Mouse (Mus musculus) cerebral cortex, adult 2 months (tissue): Measurements from ENCODE around the gene Nfia.

Experiments
- WGBS: fragments of 180-500 bp; shearing (Covaris S2); methylation state at CpG from one replicate; pipeline ENCODE4 v1.1.7; 2018; 5-methylcytosine and 5-hydroxymethylcytosine counted together

Gene Nfia

DNA sequence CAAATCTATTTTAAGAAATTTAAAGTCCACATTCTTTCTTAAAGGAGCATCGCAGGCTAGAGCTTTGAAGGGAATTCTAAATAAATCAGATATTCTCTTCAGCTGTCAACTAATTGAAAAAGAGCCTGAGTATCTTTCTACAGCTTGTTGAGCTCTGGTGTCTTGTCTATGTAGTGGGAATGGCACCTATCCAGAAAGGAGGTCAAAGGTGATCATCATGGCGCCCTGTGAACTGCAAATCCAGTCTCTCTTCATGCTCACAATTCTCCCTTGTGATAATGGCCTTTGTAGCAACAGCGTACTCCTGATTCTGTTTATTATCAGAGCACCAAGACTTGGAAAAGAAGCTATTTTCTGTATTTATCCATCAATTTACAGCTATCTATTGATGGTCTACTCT, 6.4 kb upstream of the Nfia start:
- WGBS: 96% methylated on average over 3 of the region's 3 CpGs

DNA sequence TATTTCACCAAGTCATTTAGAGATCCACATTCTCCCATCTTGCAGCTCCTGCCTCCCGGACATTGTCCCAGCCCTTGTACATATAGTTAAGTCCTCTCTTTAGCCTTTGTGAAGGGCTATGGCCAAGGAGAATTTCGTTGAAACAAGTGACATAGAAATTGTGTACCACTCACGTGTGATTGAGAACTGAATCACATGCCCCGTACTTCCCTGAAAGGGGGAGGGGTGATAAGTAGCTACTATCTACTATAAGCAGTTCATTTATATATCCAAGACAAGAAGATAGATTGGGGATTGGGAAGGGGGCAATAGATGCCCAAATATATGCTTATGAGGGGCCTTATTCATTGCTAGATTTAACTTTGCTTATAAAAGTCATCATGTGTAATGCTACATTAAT, 5.5 kb upstream of the Nfia start:
- WGBS: 78% methylated on average over 4 of the region's 4 CpGs

DNA sequence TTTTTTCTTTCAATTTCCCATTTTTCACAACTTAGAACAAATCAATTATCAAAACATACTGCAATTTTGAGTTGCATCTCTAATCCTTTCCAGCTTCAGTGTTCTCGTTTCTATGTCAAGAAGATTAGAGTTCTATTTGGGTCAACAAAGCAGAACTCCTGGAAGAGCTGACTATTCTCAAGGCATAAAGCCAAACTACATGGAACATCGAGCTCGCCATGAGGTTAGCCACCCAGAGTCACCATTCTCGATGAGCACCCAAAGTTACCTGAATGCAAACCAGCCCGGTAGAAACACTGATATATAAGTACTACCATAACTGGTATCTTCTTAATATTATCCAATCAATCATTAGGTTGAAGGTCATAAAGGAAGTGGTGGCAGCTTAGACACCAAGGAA, 5.0 kb upstream of the Nfia start:
- WGBS: 90% methylated on average over 5 of the region's 5 CpGs

DNA sequence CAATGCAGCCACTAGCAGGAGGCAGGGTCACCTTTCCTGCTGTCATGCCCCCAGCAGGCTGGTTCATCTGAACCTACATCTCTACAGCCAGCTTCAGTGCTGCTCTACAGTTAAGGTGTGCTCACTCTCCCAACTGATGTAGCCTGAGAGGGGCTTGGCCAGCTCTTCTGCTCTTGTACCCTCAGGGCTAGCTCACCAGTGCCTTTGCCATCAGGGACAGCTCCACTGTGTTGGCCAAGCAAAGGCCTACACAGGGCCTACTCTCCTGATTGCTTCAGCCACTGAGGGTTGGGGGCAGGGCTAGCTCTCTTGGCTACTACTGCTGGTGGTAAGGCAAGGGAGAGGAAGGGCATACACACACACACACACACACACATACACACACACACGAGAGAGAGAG, 2.7 kb upstream of the Nfia start:
- WGBS: 33% methylated on average over 1 of the region's 1 CpGs

DNA sequence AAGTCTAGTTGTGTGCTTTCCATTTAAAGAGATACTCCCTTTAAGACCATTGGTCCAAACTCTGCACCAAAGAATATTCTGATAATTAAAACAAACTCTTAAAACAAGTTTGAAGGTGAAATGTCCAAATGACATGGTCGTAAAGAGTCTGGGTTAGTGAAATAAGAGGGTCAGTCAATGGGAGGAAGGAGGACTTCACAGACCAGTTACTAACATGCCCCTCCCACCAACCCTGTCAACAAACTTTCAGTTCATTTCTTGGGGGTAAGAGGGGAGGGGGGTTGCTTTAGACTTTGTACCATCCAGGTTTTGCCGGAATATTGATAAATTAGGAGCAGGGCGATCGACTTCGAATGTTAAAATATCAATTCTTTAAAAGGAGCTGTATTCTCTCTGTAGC, 1.1 kb upstream of the Nfia start:
- 25% methylated on average over 5 of the region's 5 CpGs for WGBS

DNA sequence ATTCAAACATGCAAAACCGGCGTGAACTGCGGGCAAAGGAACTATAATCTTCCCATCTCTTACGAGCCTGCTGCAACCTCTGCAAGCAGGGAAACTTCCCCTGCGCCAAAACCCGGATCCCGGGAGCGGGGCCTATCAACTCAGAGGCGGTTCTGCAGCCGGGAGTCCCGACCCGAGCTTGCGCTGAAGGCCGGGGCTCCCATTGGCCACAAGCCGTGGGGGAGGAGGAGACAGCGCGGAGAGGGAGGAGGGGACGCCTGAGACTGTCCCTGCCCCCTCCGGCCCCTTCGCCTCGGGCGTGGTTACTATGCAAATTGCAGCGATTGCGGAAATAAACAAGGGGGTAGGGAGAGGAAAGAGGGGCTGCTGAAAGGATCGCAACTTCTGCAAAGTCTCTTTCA, 450 bp upstream of the Nfia start:
- 0% methylated on average over 25 of the region's 25 CpGs for WGBS

DNA sequence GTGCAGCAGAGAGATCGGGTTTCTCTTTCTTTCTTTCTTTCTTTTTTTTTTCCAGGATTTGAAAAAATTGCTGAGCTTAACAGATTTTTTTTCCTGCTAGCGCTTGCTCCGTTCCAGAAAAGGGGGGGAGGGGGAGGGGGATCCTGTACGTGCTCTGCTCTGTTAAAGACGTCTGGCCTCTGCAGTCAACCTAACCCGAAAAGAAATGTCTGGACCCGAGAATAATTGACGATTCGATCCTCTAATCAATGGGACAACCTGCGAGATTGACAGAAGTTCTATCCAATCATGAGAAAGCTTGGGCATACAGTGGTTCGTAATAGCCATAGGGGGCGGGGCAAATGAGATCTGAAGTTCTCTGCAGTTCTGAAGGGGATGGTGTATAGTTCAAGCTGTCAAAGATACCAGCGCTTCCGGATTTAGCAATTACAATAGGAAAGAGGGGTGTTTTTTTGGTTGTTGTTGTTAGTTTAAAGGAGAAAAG, 618 bp downstream of the Nfia start:
- WGBS: under 1% methylated on average over 14 of the region's 14 CpGs

DNA sequence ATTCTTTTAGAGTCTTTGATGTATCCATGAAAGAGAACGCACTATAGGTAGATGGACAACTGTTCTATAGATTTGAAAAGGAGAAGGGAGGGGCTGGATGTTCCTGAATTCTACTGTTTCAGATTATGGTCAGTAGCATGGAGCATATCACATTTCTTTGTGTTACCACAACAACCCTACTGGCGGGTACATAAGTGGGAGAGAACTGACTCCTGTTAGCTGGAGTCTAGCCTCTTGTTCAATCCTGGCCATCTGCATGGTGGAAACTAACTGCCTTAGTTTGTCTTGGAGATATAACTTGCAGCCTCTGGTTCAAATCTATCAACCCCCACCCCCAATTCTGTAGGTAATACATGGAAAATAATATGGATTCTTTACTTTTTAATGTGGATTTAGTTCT, 1.3 kb downstream of the Nfia start:
- 69% methylated on average over 2 of the region's 2 CpGs for WGBS

DNA sequence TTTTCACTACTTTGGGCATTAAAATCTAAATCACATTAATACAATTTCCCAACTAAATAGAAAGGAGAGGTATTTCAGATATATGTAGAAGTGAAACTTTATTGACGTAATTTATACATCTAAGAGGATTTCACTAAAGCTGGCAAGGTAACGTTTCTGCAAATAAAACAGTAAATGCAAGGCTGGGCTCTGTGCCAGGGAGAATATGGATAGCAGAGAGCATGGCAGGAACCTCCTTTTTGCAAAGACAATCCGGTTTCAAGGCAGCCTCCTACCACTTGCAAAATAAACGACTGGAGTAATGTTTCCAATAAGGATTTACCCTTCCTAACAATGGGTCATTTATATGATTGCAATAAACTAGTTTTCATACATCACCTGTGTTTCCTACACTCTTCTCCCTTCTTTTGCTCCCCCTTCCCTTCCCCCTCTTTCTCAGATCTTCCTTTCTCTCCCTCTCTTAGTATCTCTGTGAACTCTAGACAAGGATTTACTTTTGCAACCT, 2.0 kb downstream of the Nfia start:
- WGBS: 24% methylated on average over 4 of the region's 4 CpGs

DNA sequence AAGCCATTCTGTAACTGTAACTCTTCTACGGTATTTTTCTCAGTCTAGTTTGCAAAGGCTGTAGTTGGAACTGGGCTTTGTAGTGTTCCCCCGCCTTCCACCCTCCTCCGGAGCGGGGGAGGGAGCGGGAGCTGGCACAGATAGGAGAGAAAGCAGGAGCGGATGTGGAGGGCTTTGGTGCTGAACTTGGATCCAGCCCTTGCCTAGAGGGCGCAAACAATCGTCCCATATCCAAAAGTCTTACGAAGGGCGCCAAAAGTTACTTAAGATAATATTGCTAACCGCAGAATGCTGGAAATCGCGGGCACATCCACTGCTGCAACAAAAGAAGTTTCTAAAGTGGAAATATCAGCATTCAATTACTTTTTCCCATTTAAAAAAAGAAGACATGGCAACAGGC, 2.5 kb downstream of the Nfia start:
- under 1% methylated on average over 13 of the region's 13 CpGs for WGBS

DNA sequence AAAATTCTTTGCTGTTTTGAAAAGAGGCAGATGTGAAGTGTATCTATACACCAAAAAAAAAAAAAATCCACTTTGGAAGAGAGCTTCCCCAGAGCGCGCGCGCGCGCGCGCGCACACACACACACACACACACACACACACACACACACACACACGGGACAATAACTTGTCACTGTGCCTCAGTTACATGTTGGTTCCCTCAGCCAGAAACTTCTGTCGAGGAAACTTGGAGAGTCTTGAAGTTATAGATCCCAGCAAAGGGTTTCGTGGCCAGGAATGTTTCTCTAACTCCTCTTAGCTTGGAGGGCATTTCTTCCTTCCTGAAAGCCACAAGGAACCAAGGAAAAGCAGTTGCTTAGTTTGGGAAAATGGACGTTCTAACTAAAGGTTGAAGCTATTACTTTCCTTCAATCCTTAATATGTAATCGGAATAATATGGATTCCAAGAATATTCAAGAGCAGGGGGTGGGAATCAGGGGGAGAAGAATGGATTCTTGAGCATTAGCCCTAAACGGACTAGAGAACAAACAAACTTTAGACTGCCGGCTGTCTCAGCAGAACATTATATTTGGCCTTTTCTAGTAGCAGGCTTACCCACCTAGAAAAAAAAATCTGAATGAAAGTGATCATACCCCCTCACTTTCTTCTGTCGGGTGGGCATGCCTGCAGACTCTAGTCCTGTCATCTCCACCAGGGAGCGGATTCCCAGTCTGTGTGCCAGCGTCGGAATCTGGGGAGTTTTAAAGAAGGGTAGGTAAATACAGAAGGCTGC, 3.1 kb downstream of the Nfia start:
- 4% methylated on average over 20 of the region's 20 CpGs for WGBS

DNA sequence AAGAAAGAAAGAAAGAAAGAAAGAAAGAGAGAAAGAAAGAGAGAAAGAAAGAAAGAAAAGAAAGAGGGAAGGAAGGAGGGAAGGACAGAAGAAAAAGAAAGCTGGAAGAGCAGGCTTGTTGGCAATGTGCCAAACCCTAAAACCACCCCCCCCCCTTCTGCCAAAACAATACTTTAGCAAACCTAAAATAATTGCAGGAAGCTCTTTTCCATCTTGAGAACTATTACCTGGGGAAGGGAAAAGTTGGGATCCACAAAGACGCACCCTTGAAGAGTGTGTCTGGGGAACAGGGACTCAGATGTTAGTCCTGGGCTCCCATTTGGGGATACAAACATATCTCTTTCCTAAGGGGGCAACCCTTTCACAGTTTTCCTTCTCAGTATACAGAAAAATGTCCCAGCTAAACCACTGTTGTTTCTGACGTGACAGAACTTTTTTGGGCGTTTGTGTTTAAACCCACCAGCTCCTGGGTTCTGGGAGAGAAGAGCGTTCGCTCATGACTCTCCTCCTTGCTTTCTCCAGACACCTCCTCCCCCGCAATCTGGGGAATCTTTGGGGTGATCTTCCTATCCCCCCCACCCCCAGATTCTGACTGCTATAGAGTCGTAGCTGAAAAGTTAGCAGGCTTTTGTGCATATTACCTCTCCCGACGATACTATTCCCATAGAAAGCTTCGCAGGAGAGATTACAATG, 4.0 kb downstream of the Nfia start:
- WGBS: 2% methylated on average over 10 of the region's 10 CpGs

DNA sequence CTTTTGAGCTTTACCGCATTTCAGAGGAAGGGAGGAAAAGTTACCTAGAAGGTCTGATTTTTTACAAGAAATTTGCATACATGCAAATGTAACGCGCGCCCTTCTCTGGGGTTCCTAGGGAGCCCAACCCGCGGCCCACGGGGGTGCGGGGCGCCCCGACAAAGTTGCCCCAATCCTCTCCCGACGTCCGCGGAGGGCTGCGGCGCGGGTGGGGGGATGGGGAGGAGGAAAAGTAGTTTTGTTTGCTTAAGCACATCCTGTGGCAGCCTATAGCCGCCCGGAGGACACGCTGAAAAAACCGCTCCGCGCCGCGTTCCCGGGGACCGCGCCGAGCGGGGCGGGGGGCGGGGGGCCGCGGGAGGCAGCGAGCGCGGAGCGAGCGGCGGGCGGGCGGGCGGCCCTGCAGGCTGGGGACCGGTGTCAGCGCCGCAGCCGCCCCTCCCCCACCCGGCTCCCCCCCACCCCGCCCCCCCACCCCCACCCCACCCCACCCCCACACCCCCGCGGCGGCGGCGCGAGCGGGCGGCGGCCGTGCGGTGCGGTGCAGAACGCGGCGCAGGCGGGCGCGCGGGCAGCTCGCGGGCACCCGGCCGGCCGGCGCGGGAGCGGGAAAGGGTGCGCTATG, 4.7 kb downstream of the Nfia start:
- 1% methylated on average over 65 of the region's 77 CpGs for WGBS

DNA sequence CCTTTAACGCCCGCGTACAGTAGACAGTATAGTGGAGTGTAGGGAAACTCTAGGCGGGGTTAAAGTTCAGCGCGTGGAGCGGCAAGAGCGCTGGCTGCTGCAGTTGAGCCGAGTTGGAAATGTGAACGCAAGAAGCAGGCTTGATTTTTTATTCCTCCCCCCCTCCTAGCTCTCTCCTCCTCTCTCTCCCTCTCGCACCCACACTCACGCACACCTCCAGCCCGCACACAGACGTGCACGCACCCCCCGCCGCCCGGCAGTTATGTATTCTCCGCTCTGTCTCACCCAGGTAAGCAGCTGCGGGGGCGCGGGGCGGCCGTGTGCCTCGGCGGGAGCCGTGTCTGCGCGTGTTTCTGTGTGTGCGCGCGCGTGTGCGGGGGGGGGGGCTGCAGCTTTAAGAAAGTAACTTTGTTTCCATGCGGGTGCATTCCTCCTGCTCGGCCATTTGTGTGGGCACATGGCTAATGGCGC, 5.2 kb downstream of the Nfia start, which contains the start of gene E130114P18Rik:
E130114P18Rik (minus strand) TSS at position 373 of the 471 bp plus-strand sequence.
- under 1% methylated on average over 37 of the region's 37 CpGs for whole genome bisulfite sequencing

DNA sequence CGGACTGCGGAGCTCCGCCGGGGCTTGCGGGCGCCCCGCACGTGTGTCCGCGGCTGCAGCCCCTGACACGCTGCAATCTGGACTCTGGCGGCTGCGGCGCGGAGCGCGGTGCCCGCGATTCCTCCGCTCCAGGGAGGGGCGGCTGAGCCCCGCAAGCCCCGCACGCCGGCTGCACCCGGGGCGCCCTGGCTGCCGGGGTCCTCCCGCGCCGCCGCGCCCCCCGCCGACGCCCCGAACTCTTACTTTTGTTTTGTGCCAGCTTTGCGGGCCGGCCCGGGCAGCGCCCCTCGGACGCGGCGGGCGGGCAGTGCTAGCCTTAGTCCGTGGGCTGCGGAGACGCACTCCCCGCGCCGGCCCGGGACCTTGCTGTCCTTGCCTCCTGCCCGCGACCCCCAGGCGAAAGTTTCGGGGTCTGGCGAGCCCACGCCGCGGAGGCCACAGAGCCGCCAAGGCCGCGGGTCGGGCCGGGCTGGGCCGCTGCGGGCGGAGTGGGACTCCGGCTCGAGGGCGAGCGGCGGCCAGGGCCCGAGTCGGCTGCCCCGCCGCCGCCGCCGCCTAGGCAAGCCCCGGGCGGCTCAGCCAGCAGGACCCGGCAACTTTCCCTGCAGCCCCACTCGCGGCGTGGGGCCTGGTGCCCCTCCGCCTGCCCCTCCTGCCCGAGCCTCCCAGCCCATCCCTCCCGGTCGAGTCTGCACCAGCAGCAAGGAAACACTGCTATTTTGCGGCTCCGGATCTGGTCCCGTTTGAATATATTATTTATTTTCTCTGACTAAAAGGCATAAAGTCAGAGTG, 5.9 kb downstream of the Nfia start:
- under 1% methylated on average over 89 of the region's 94 CpGs for WGBS

DNA sequence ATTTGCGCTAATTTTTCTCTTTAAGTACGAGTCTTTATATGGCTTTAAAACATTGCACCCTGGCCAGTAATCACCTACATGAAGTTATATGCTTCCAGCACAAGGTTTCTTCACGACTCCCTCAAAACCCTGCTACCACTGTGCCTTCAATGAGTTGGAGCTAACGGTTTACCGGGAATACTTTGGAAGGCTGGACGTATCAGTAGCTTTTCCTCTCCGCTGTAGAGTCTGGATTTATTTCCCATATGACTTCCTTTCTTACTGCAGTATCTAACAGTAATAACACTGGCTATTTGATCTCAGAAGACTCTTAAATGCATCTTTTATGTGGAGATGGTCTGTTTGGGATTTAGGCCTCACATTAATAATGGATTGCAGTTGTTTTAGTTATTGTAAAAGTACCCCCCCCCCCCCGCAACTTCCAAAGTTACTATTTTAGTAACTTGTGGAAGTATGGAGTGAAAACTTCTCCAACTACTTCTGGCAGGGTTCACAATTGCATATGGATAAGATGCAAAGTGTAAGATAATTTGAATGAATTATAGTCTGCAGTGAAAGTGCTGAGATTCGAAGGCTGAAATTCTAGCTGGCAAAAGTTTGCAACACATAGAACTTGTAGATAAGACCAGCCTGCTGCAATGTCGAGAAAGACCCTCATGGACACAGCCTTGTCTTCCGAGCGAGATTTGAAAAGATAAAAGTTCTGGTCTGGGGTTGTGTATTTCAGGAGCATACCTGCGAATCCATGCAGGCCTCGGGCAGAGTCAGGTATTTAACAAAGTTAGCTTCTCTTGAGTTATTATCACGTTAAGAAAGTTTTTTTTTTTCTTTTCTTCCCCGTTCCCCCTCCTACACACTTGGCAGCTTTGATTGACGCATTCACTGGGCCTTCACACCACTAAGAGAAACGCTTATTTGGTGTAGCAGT, 6.7 kb downstream of the Nfia start:
- WGBS: 30% methylated on average over 18 of the region's 18 CpGs

DNA sequence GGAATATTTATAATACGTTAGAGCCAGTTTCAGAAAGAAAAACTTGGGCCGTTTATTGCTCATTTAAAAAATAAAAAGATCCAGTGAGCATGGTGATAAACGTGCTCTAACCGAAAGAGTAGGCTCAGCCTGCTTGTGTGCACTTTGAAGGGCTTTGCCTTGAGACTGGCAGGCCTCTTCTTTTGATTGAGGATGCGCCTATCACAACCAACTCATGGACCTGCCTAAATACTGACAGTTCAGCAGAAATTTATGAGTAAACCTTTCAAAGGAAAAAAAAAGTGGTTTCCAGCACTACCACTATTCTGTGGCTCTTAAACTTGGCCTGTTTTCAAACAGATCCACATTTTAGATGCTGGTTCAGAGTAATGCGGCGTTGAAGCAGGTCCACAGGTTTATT, 7.5 kb downstream of the Nfia start:
- 55% methylated on average over 7 of the region's 7 CpGs for WGBS

DNA sequence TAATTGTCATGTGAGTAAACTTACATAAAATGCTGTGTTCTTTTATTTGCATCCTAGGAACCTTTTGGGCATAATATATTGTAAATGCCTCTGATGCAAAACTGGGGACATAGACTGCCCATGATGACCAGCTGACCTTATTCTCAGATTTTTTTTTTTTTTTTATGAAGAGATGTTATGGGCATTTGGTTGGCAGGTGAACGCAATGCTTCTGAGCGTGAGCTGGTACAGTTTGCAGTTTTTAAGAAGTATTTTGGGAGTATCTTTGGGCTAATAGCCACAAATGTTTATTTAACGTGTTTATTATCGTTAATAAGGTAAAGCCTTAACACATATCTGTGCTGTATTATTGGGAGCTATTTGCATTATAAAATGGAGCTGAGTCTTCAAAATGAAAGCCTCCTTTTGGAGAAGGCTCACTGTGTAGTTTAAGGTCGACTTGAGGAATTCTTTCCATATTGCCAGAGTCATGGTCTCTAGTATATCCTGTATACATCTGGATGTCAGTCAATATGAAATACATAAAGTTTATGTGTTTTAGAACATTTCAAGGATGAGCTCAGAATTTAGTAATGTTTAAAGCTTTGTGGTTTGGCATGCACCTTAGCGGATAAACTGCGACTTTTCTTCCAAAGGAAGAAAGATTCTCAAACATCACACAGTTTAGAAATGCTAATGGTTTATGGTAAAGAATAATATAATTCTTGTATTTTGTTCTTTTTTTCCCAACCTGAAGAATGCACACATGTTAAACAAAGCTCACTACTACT, 8.3 kb downstream of the Nfia start:
- WGBS: 56% methylated on average over 7 of the region's 7 CpGs

DNA sequence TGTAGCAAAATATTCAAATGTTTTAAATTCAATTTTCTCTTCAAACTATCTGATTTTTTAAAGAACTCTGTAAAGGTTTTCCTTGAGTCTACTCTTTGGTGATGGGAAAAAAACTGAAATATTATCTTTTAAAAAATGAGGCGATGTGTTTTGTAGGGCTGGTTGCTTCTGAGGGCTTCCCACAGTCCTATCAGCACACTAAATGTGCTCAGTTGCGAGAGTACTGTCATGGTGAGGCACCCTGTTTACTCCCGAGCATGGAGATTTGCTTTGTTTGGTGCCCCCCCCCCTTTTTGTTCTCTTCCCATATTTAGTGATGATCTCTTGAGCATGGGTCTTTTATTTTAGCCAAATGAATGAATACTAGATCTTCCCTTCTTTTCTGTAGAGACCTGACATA, 9.5 kb downstream of the Nfia start:
- 73% methylated on average over 3 of the region's 3 CpGs for WGBS

DNA sequence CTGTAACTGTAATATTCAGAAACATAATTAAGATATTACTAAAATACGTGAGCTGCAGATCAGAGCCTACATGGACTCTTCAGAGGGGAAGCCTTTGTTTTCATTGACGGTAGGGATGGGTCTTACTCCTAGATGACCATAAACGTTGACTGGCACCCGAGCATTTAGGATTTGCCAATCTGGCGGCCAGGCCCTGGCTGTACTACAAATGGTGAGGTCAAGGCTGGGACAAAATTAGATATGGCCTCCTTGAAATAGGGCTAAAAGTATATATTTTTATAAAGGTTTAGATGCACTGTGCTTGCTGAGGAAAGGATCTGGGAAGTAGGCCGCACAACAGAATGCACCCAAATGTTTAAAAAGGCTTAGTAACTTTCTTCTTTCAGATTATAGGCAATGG, 10.0 kb downstream of the Nfia start:
- 66% methylated on average over 6 of the region's 6 CpGs for WGBS
